Mouse (Mus musculus): ENCODE measurements at regions not wholly inside any gene's neighbourhood (a gene's known extent, or its start where the extent isn't known, plus 50 kb on each side); places are given as distances from the start of the nearest gene placed in this dataset.

DNA sequence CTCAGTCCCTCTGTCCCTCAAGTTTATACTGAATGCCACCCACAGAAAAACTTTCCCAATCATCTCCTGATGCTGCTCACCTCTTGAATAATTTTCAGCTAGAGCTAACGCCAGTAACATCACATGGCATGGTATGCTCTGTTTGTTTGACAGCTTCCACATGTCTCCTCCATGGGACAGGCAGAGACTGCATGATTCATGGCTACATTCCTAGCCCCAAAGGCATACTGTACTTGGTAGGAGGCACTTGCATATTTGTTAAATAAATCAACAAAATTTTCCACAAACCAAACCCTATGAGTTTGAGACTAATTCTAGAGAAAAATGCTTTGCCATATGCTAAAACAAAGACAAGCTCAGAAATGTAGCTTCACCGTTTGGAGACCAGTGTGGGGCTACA, 304.9 kb downstream of the Rfpl4b start:
- TF ChIP-seq POLR2A (IDR thresholded peaks at IDR 0.05; ENCODE audit: extremely low read depth, insufficient read depth, low read length) (no peak), CTCF (IDR thresholded peaks at IDR 0.05; ENCODE audit: low read depth, low read length) (no peak)

Data from liver, adult 2 months (tissue).